Mouse (Mus musculus) MEL (cell line): ENCODE results near the gene Ppard. TPM values are rescaled to one million over a fixed set of nuclear protein-coding genes. Genes with fewer than 3 reads are reported as not detected.

Experiments
- DNase-seq: peaks from one replicate; pipeline ENCODE4 v3.0.0; 2011; ENCODE audit warnings: low read depth, low spot score
- H3K27ac ChIP-seq: 2 replicates; pipeline ENCODE4 v1.5.1; 2012; ENCODE audit warnings: low read depth, mild to moderate bottlenecking, control low read depth, low read length, moderate library complexity; ENCODE audit not compliant: control insufficient read depth
- H3K27me3 ChIP-seq, 2 experiments: fragments of 150-350 bp in 1 of 2; sonication (generic) in 1 of 2; 2 replicates each; pipeline ENCODE4 v1.6.1; 2012; ENCODE audit warnings: low read length in 2 of 2, mild to moderate bottlenecking in 2 of 2, improper control_type of control experiment in 1 of 2, moderate library complexity in 1 of 2; ENCODE audit not compliant: insufficient read depth in 2 of 2, control insufficient read depth in 1 of 2
- H3K36me3 ChIP-seq, 2 experiments: 2 replicates each; pipeline ENCODE4 v1.6.1; 2012 to 2014; ENCODE audit warnings: low read length in 2 of 2, improper control_type of control experiment in 1 of 2, inconsistent platforms in 1 of 2, mild to moderate bottlenecking in 1 of 2; ENCODE audit not compliant: insufficient read depth in 2 of 2, control insufficient read depth in 1 of 2
- H3K4me1 ChIP-seq, 2 experiments: fragments of 150-350 bp in 1 of 2; sonication (generic) in 1 of 2; 2 replicates each; pipeline ENCODE4 v1.6.1; 2012; ENCODE audit warnings: low read length in 2 of 2, improper control_type of control experiment in 1 of 2, mild to moderate bottlenecking in 1 of 2; ENCODE audit not compliant: insufficient read depth in 2 of 2, control insufficient read depth in 1 of 2
- H3K4me3 ChIP-seq, 2 experiments: fragments of 150-350 bp in 1 of 2; sonication (generic) in 1 of 2; 2 replicates each; pipeline ENCODE4 v1.5.1; 2012; ENCODE audit warnings: low read depth in 2 of 2, low read length in 2 of 2, mild to moderate bottlenecking in 2 of 2, moderate library complexity in 2 of 2, control low read depth in 1 of 2, improper control_type of control experiment in 1 of 2; ENCODE audit not compliant: control insufficient read depth in 1 of 2, insufficient read depth in 1 of 2
- H3K79me2 ChIP-seq: 2 replicates; pipeline ENCODE4 v1.6.1; 2012; ENCODE audit warnings: mild to moderate bottlenecking, low read length, moderate library complexity; ENCODE audit not compliant: control insufficient read depth, poor library complexity, insufficient read depth
- H3K9ac ChIP-seq: 2 replicates; pipeline ENCODE4 v1.6.1; 2012; ENCODE audit warnings: low read depth, mild to moderate bottlenecking, control low read depth, low read length, moderate library complexity; ENCODE audit not compliant: control insufficient read depth, poor library complexity, severe bottlenecking
- H3K9me3 ChIP-seq: fragments of 150-350 bp; sonication (generic); replicated peaks from 2 replicates; pipeline ENCODE4 v1.6.1; 2012; ENCODE audit warnings: mild to moderate bottlenecking, low read length, improper control_type of control experiment, moderate library complexity; ENCODE audit not compliant: insufficient read depth
- CHD2 ChIP-seq: IDR thresholded peaks from 2 replicates; pipeline ENCODE4 v1.6.1; 2011; ENCODE audit warnings: low read length, improper control_type of control experiment
- CTCF ChIP-seq, 3 experiments: IDR thresholded peaks in 2 of 3; conservative IDR thresholded peaks in 1 of 3; 2 replicates each; pipeline ENCODE4 v1.5.1; 2011 to 2012; ENCODE audit warnings: low read length in 3 of 3, low read depth in 2 of 3, mild to moderate bottlenecking in 2 of 3, improper control_type of control experiment in 1 of 3, inconsistent platforms in 1 of 3, mixed read lengths in 1 of 3, moderate library complexity in 1 of 3; ENCODE audit not compliant: control insufficient read depth in 1 of 3, insufficient read depth in 1 of 3, poor library complexity in 1 of 3, severe bottlenecking in 1 of 3
- ETS1 ChIP-seq: IDR thresholded peaks from 2 replicates; pipeline ENCODE4 v1.6.1; 2012; ENCODE audit warnings: low read depth, mild to moderate bottlenecking, inconsistent platforms, low read length, improper control_type of control experiment, moderate library complexity
- HCFC1 ChIP-seq: IDR thresholded peaks from 2 replicates; pipeline ENCODE4 v1.6.1; 2012; ENCODE audit warnings: low read depth, mild to moderate bottlenecking, inconsistent platforms, low read length, improper control_type of control experiment, moderate library complexity
- KAT2A ChIP-seq: conservative IDR thresholded peaks from 2 replicates; pipeline ENCODE4 v1.6.1; 2012; ENCODE audit warnings: low read depth, low read length, improper control_type of control experiment, inconsistent platforms
- MYB ChIP-seq: IDR thresholded peaks from 2 replicates; pipeline ENCODE4 v1.6.1; 2011; ENCODE audit warnings: mild to moderate bottlenecking, low read depth, low read length, improper control_type of control experiment
- RAD21 ChIP-seq: IDR thresholded peaks from 2 replicates; pipeline ENCODE4 v1.6.1; 2011; ENCODE audit warnings: mild to moderate bottlenecking, low read depth, low read length, improper control_type of control experiment
- SMC3 ChIP-seq: IDR thresholded peaks from 2 replicates; pipeline ENCODE4 v1.6.1; 2011; ENCODE audit warnings: low read depth, low read length, improper control_type of control experiment
- ZC3H11A ChIP-seq: IDR thresholded peaks from 2 replicates; pipeline ENCODE4 v1.6.1; 2012; ENCODE audit warnings: low read depth, mild to moderate bottlenecking, inconsistent platforms, low read length, improper control_type of control experiment
- polyA plus RNA-seq, 2 experiments: library from polyadenylated mRNA; stranded (reverse) in 1 of 2; unstranded in 1 of 2; fragments of >175 nt in 1 of 2; fragments of >200 nt in 1 of 2; gene quantifications; 2 replicates each; pipeline versions ENCODE4 v1.2.1 to v1.2.4; 2012; ENCODE audit warnings: low replicate concordance in 2 of 2, low read depth in 1 of 2; ENCODE audit not compliant: insufficient read length in 2 of 2, insufficient read depth in 1 of 2, missing spikeins in 1 of 2
- total RNA-seq: library from RNA; depleted of rRNA; stranded (reverse); fragments of 300-350 nt; gene quantifications from 2 replicates; pipeline ENCODE4 v1.2.3, GENCODE M21; 2012

The Ppard gene
- total and polyA plus RNA-seq, 3 experiments: 3.5 to 12.7 TPM; not detected in 1

- H3K36me3 ChIP-seq: peaks cover 4 to 5% of the 10 kb centered on the region in 2 experiments
- no peak for TF ChIP-seq RAD21
- no peak for TF ChIP-seq ETS1
- TF ChIP-seq, all 39 proteins: peak for 0
- no peaks in the 10 kb centered on the region for H3K79me2 ChIP-seq
- DNase-seq: no peak
- H3K4me1 ChIP-seq: peaks cover 0 to 3% of the 10 kb centered on the region in 2 experiments; a peak in 1 of 4 replicates
- no peaks in the 10 kb centered on the region for H3K9me3 ChIP-seq
- H3K4me3 ChIP-seq: no peak overlapping the region
- no peak overlapping the region for H3K27ac ChIP-seq
- no peak overlapping the region for H3K9ac ChIP-seq
- no peaks in the 10 kb centered on the region for H3K27me3 ChIP-seq
Observed at GRCm38 (mm10) chr17:28224615-28225014, 7.9 kb upstream of the Ppard start.

GRCm38 (mm10) chr17:28226014-28226413 lies 6.5 kb upstream of the Ppard start:
- H3K9me3 ChIP-seq: no peaks in the 10 kb centered on the region
- H3K4me1 ChIP-seq: peaks cover 0 to 4% of the 10 kb centered on the region in 2 experiments; a peak in 2 of 4 replicates
- peaks cover 4 to 5% of the 10 kb centered on the region in 2 experiments for H3K36me3 ChIP-seq
- TF ChIP-seq SMC3: peak; percentile 35
- no peak for TF ChIP-seq HCFC1
- peak in 2 of 3 experiments; percentile 55 to 59; a peak in 3 of 6 replicates for TF ChIP-seq CTCF (IDR thresholded peaks at IDR 0.05 in 2 of 3, conservative IDR thresholded peaks at IDR 0.05 in 1 of 3; ENCODE audit: control insufficient read depth in 1 of 3, insufficient read depth in 1 of 3, low read depth in 2 of 3, low read length in 3 of 3, poor library complexity in 1 of 3, severe bottlenecking in 1 of 3)
- no peak overlapping the region for H3K9ac ChIP-seq
- DNase-seq: peak; percentile 43
- H3K4me3 ChIP-seq: no peak overlapping the region
- H3K27ac ChIP-seq: no peak overlapping the region
- H3K27me3 ChIP-seq: no peaks in the 10 kb centered on the region
- no peaks in the 10 kb centered on the region for H3K79me2 ChIP-seq

GRCm38 (mm10) chr17:28230486-28230885 lies 2.0 kb upstream of the Ppard start:
- Histone ChIP-seq H3K79me2 (peaks cover 7% of the 10 kb centered on the region), H3K4me1 (peaks cover 4 to 13% of the 10 kb centered on the region in 2 experiments; a peak in 3 of 4 replicates), H3K9me3 (no peaks in the 10 kb centered on the region), H3K27me3 (no peaks in the 10 kb centered on the region), H3K36me3 (peaks cover 2 to 11% of the 10 kb centered on the region in 2 experiments), H3K9ac (no peak overlapping the region), H3K27ac (no peak overlapping the region), H3K4me3 (no peak overlapping the region)
- DNase-seq: no peak
- TF ChIP-seq KAT2A (no peak), CHD2 (no peak), MYB (no peak), ZC3H11A (no peak)
